Mouse (Mus musculus) lung, embryonic 15.5 days (tissue): Measurements from ENCODE around the gene Cspg5. TPM values are rescaled to one million over a fixed set of nuclear protein-coding genes. Genes with fewer than 3 reads are reported as not detected.

ENCODE experiments used
- ATAC-seq: fragments of 200-750 bp; cut with Nextera tagmentation; 2 replicates; pipeline ENCODE4 v1.8.0; 2017; ENCODE audit warnings: moderate number of reproducible peaks, borderline replicate concordance; ENCODE audit not compliant: low FRiP score, low TSS enrichment; ENCODE audit errors: extremely low read depth
- H3K27ac ChIP-seq: fragments of 300-500 bp; sonication (generic); 2 replicates; pipeline ENCODE4 v1.5.1; 2015; ENCODE audit warnings: moderate library complexity, mild to moderate bottlenecking, inconsistent platforms
- H3K27me3 ChIP-seq: fragments of 300-500 bp; sonication (generic); 2 replicates; pipeline ENCODE4 v1.6.1; 2015; ENCODE audit warnings: inconsistent platforms
- H3K36me3 ChIP-seq: fragments of 300-500 bp; sonication (generic); 2 replicates; pipeline ENCODE4 v1.6.1; 2015; ENCODE audit warnings: inconsistent platforms
- H3K4me1 ChIP-seq: fragments of 300-500 bp; sonication (generic); 2 replicates; pipeline ENCODE4 v1.6.1; 2015; ENCODE audit warnings: inconsistent platforms
- H3K4me2 ChIP-seq: fragments of 300-500 bp; sonication (generic); 2 replicates; pipeline ENCODE4 v1.6.1; 2015; ENCODE audit warnings: inconsistent platforms, mild to moderate bottlenecking, moderate library complexity
- H3K4me3 ChIP-seq: fragments of 300-500 bp; sonication (generic); 2 replicates; pipeline ENCODE4 v1.5.1; 2015; ENCODE audit warnings: mild to moderate bottlenecking, inconsistent platforms
- H3K9ac ChIP-seq: fragments of 300-500 bp; sonication (generic); 2 replicates; pipeline ENCODE4 v1.6.1; 2015; ENCODE audit warnings: inconsistent platforms
- H3K9me3 ChIP-seq: fragments of 300-500 bp; sonication (generic); 2 replicates; pipeline ENCODE4 v1.6.1; 2016; ENCODE audit warnings: inconsistent platforms
- WGBS: fragments of 180-500 bp; shearing (Covaris S2); methylation state at CpG from one replicate; pipeline ENCODE4 v1.1.7; 2015; 5-methylcytosine and 5-hydroxymethylcytosine counted together
- polyA plus RNA-seq: library from polyadenylated mRNA; unstranded; fragments of >200 nt; fragmentation: Nextera tagmentation; extraction: Ambion mirVana; gene quantifications from 2 replicates; pipeline ENCODE4 v1.2.1, GENCODE M21; 2015

Gene Cspg5
- polyA plus RNA-seq, 1 experiment from 2014 or later: 2.8 TPM

DNA sequence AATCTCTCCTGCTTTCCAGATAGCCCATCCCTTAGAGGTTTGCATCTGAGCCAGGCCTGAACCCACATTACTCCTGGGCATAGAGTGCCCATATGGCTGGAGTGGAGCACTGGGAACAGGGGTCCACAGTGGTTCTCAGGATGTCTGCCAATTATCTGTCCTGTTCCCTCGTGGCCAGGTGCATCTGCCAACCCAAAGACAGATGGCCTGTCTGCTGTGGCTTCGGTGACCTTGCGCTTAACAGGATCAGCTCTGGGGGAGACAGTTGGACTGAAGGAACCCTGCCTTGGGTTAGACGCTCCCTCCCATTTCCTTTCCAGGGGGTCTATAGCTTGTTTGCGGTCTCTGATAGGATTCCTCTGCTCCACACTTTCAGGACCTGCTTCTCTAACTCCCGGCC, 15.1 kb downstream of the Cspg5 start:
- Histone ChIP-seq H3K27me3 (no peaks in the 10 kb centered on the region), H3K9me3 (no peaks in the 10 kb centered on the region), H3K27ac (no peak overlapping the region), H3K36me3 (no peaks in the 10 kb centered on the region), H3K9ac (no peak overlapping the region), H3K4me2 (no peak overlapping the region), H3K4me3 (no peak overlapping the region), H3K4me1 (no peaks in the 10 kb centered on the region)
- no peak for ATAC-seq
- 65% methylated on average over 6 of the region's 6 CpGs for WGBS

GRCm38 (mm10) chr9:110259118-110259517, 15.5 kb downstream of the Cspg5 start:
- WGBS: 68% methylated on average over 3 of the region's 3 CpGs
- no peak for ATAC-seq

DNA sequence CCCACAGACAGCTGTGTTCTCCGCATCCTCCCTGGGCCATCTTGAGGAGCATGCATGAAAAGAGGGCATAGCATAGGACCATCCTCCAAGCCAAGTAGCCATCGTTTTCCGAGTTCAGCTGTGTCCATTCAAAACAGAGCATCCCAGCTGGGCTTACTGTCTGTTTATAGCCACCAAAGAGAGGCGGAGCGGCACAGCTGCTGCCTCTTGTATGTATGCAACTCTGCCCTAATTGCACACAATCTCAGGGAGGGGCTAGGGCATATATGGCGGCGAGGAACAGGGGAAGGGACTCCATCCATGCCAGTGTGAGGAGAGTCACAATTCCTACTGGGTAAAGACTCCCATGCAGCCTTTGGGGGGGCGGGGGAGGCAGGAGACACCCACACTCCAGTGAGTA, 19.6 kb downstream of the Cspg5 start:
- 76% methylated on average over 8 of the region's 8 CpGs for WGBS
- ATAC-seq: no peak

More at GRCm38 (mm10) chr9:110259118-110259517, 15.5 kb downstream of the Cspg5 start:
- H3K36me3 ChIP-seq: no peaks in the 10 kb centered on the region
- H3K27ac ChIP-seq: no peak overlapping the region
- no peaks in the 10 kb centered on the region for H3K9me3 ChIP-seq
- no peaks in the 10 kb centered on the region for H3K27me3 ChIP-seq
- H3K9ac ChIP-seq: no peak overlapping the region
- no peak overlapping the region for H3K4me3 ChIP-seq
- no peak overlapping the region for H3K4me2 ChIP-seq
- H3K4me1 ChIP-seq: no peaks in the 10 kb centered on the region

DNA sequence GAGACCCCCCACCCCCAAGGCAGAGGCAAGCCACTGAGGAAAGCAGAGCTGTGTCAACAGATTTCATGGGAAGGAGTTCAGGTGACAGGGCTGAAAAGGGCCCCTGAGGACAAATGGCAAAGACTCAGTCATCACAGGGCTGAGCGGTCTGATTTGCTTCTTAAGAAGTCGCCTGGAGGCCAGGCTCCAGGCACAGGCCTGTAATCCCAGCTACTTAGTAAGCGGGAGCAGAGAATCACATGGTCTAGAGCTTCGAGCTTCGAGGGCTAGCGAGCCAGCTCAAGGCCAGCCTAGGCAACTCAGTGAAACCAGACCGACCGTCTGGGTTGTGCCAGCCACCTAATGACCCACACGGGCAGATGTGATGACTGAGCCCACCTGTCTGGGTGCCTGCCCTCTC, 21.4 kb downstream of the Cspg5 start:
- 75% methylated on average over 9 of the region's 9 CpGs for WGBS
- Histone ChIP-seq H3K27ac (no peak overlapping the region), H3K9ac (no peak overlapping the region), H3K4me3 (no peak overlapping the region), H3K9me3 (no peaks in the 10 kb centered on the region), H3K4me2 (no peak overlapping the region), H3K36me3 (no peaks in the 10 kb centered on the region), H3K27me3 (no peaks in the 10 kb centered on the region), H3K4me1 (no peaks in the 10 kb centered on the region)
- ATAC-seq: no peak

More for the DNA sequence above, 19.6 kb downstream of the Cspg5 start:
- Histone ChIP-seq H3K4me1 (no peaks in the 10 kb centered on the region), H3K27me3 (no peaks in the 10 kb centered on the region), H3K9me3 (no peaks in the 10 kb centered on the region), H3K27ac (no peak overlapping the region), H3K4me2 (no peak overlapping the region), H3K36me3 (no peaks in the 10 kb centered on the region), H3K9ac (no peak overlapping the region), H3K4me3 (no peak overlapping the region)

DNA sequence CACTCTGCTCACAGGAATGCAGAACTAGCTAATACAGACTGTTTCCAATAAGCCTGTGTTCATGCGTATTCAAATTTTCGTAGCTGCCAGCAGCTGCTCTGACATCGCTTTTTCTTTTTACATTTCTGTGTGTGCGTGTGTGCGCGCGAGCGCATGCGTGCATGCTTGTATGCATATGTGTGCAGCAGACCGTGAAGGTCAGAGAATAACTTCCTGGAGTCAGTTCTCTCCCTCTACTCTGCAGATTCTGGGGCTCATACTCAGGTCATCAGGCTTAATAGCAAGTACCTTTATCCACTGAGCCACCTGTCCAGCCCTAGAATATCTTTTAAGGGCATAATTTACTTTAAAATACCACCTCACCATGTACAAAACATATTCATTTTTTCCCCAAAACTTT, 24.8 kb downstream of the Cspg5 start:
- H3K27me3 ChIP-seq: no peaks in the 10 kb centered on the region
- H3K27ac ChIP-seq: no peak overlapping the region
- H3K4me3 ChIP-seq: no peak overlapping the region
- 89% methylated on average over 10 of the region's 10 CpGs for WGBS
- no peaks in the 10 kb centered on the region for H3K4me1 ChIP-seq
- H3K4me2 ChIP-seq: no peak overlapping the region
- H3K9ac ChIP-seq: no peak overlapping the region
- no peaks in the 10 kb centered on the region for H3K9me3 ChIP-seq
- no peaks in the 10 kb centered on the region for H3K36me3 ChIP-seq
- ATAC-seq: no peak

DNA sequence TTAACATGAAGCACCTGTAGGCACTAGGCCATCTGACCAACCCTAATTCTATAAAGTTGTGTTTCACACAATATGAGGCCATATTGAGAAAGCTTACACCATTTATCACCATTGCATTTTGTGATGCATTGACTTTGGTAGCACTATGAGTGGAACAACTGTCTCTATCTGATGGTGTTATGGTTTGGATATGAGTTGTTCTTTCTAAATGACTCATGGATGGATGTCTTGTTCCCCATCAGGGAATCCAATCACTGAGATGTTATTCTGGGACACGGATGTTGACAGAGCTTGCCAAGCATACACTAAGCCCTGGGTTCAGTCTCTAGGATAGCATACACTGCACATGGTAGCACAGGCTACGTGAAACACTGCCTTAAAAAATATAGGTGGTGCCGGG, 28.7 kb downstream of the Cspg5 start:
- Histone ChIP-seq H3K27ac (no peak overlapping the region), H3K9ac (no peak overlapping the region), H3K4me2 (no peak overlapping the region), H3K9me3 (no peaks in the 10 kb centered on the region), H3K4me3 (no peak overlapping the region), H3K27me3 (no peaks in the 10 kb centered on the region), H3K36me3 (no peaks in the 10 kb centered on the region), H3K4me1 (no peaks in the 10 kb centered on the region)
- 79% methylated on average over 3 of the region's 3 CpGs for WGBS
- ATAC-seq: no peak

GRCm38 (mm10) chr9:110273507-110273906, 29.9 kb downstream of the Cspg5 start:
- Histone ChIP-seq H3K9me3 (no peaks in the 10 kb centered on the region), H3K36me3 (no peaks in the 10 kb centered on the region), H3K4me2 (no peak overlapping the region), H3K27me3 (no peaks in the 10 kb centered on the region), H3K4me1 (no peaks in the 10 kb centered on the region), H3K4me3 (no peak overlapping the region), H3K27ac (no peak overlapping the region), H3K9ac (no peak overlapping the region)
- no peak for ATAC-seq
- whole genome bisulfite sequencing: 52% methylated on average over 4 of the region's 4 CpGs

DNA sequence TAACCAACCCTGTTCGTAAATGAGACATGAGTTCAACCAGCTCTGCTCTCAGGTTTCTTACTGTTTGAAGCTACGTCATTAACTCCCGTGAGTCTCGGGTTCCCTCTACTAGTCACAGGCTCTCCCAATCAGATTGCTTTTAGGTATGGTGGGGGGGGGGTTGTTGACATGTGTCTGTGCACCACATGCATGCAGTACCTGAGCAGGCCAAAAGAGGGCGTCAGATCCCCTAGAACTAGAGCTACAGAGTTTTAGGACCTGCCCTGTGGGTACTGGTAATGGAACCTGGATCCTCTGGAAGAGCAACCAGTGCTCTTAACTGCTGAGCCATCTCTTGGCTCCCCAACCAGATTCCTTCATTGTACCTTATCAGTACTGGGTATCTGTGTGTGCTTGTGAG, 32.3 kb downstream of the Cspg5 start:
- no peaks in the 10 kb centered on the region for H3K27me3 ChIP-seq
- H3K27ac ChIP-seq: no peak overlapping the region
- H3K4me1 ChIP-seq: no peaks in the 10 kb centered on the region
- H3K36me3 ChIP-seq: no peaks in the 10 kb centered on the region
- H3K9ac ChIP-seq: no peak overlapping the region
- H3K4me2 ChIP-seq: no peak overlapping the region
- no peak overlapping the region for H3K4me3 ChIP-seq
- no peaks in the 10 kb centered on the region for H3K9me3 ChIP-seq
- ATAC-seq: no peak
- WGBS: 61% methylated on average over 5 of the region's 5 CpGs

DNA sequence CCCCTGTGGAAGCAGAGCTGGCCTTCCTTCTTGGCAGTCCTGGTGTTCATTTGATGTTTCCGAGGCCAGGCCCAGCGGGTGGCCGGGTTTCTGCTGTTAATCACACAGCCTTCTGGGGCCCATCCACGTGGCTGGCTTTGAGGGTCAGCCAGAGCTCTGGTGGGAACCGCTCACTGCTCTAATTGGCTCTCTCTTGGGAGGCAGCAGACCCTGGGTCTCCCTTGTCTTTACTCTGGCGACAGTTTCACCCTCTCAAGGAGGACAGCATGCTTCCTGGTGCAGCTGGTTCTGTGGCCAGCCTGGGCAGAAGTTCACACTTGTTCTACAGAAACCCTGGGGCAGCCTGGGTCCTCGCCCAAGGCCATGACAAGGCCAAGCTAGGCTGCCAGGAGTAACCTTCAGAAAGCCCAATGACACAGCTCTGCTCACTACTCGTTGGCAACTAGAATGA, 33.9 kb downstream of the Cspg5 start:
- Histone ChIP-seq H3K4me3 (no peak overlapping the region), H3K4me1 (no peaks in the 10 kb centered on the region), H3K9ac (no peak overlapping the region), H3K36me3 (no peaks in the 10 kb centered on the region), H3K4me2 (no peak overlapping the region), H3K9me3 (no peaks in the 10 kb centered on the region), H3K27me3 (no peaks in the 10 kb centered on the region), H3K27ac (no peak overlapping the region)
- WGBS: 42% methylated on average over 8 of the region's 8 CpGs
- ATAC-seq: no peak

- H3K27me3 ChIP-seq: no peaks in the 10 kb centered on the region
- no peak for ATAC-seq
- no peaks in the 10 kb centered on the region for H3K9me3 ChIP-seq
- H3K36me3 ChIP-seq: no peaks in the 10 kb centered on the region
- no peak overlapping the region for H3K9ac ChIP-seq
- WGBS: 90% methylated on average over 10 of the region's 10 CpGs
- H3K27ac ChIP-seq: no peak overlapping the region
- H3K4me1 ChIP-seq: no peaks in the 10 kb centered on the region
- no peak overlapping the region for H3K4me3 ChIP-seq
- H3K4me2 ChIP-seq: no peak overlapping the region
Measured at GRCm38 (mm10) chr9:110284075-110284697, 40.6 kb downstream of the Cspg5 start.

DNA sequence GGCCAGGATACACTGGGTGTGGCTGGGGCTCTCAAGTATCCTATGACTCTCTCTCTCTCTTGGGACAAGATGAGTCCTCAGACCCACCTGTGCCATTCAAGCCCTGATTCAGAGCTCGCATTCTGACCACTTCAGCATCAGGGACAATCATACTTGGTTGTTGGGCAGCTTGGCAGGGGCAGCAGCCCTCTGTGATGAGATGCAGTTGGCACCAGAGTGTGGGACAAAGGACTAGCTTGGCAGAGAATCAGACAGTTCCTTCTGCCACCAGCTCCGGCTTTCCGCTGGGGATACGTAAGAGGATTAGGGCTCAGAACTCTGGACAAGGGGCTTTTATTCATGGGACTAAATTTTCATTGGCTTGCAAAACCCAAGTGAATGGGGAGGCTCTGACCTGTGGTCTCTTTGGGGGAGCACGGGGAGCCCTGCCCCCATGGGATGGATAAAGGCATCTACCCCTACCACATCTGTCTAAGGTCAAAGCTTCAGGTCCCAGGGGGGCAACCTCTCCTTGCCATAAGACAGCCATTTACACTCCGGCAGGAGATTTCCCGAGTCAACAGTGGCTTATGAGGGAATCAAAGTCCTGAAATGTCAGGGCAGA, 43.8 kb downstream of the Cspg5 start:
- H3K36me3 ChIP-seq: no peaks in the 10 kb centered on the region
- WGBS: 77% methylated on average over 7 of the region's 7 CpGs
- no peak overlapping the region for H3K4me2 ChIP-seq
- H3K4me3 ChIP-seq: no peak overlapping the region
- H3K9me3 ChIP-seq: no peaks in the 10 kb centered on the region
- no peak overlapping the region for H3K9ac ChIP-seq
- no peak for ATAC-seq
- H3K4me1 ChIP-seq: no peaks in the 10 kb centered on the region
- H3K27me3 ChIP-seq: no peaks in the 10 kb centered on the region
- no peak overlapping the region for H3K27ac ChIP-seq

GRCm38 (mm10) chr9:110293254-110293718, 49.7 kb downstream of the Cspg5 start:
- no peak overlapping the region for H3K4me2 ChIP-seq
- no peak for ATAC-seq
- no peak overlapping the region for H3K27ac ChIP-seq
- WGBS: 67% methylated on average over 12 of the region's 12 CpGs
- H3K4me1 ChIP-seq: no peaks in the 10 kb centered on the region
- no peak overlapping the region for H3K4me3 ChIP-seq
- no peaks in the 10 kb centered on the region for H3K36me3 ChIP-seq
- H3K9me3 ChIP-seq: no peaks in the 10 kb centered on the region
- no peak overlapping the region for H3K9ac ChIP-seq
- H3K27me3 ChIP-seq: no peaks in the 10 kb centered on the region
